Mouse (Mus musculus): ENCODE data around the gene Slc1a1. TPM values are rescaled to one million over a fixed set of nuclear protein-coding genes. Genes with fewer than 3 reads are reported as not detected.

The Slc1a1 gene
- polyA plus RNA-seq, 1 experiment from 2014 or later = 1.7 TPM

- Histone ChIP-seq H3K36me3 (ENCODE audit: control insufficient read depth, insufficient read depth, low read length) (no peaks in the 10 kb centered on the region), H3K27ac (ENCODE audit: low read depth, low read length) (no peak overlapping the region), H3K9me3 (ENCODE audit: control insufficient read depth, low read length) (no peaks in the 10 kb centered on the region), H3K4me1 (ENCODE audit: control insufficient read depth, insufficient read depth, low read length) (no peaks in the 10 kb centered on the region), H3K4me2 (ENCODE audit: low read depth) (no peak overlapping the region), H3K4me3 (ENCODE audit: low read depth, low read length) (no peak overlapping the region), H3K27me3 (ENCODE audit: control insufficient read depth, insufficient read depth, low read length) (no peaks in the 10 kb centered on the region), H3K9ac (ENCODE audit: low read length) (no peak overlapping the region)
- ATAC-seq (ENCODE audit: insufficient read depth, low FRiP score, low TSS enrichment) (no peak), DNase-seq (ENCODE audit: low spot score) (no peak)
- WGBS = 75% methylated on average over 1 of the region's 1 CpGs
Measured at GRCm38 (mm10) chr19:28865501-28865900, 30.7 kb downstream of the Slc1a1 start.

GRCm38 (mm10) chr19:28869251-28869855 is 34.5 kb downstream of the Slc1a1 start:
- Histone ChIP-seq H3K27me3 (ENCODE audit: control insufficient read depth, insufficient read depth, low read length) (no peaks in the 10 kb centered on the region), H3K9me3 (ENCODE audit: control insufficient read depth, low read length) (no peaks in the 10 kb centered on the region), H3K4me2 (ENCODE audit: low read depth) (no peak overlapping the region), H3K27ac (ENCODE audit: low read depth, low read length) (no peak overlapping the region), H3K36me3 (ENCODE audit: control insufficient read depth, insufficient read depth, low read length) (no peaks in the 10 kb centered on the region), H3K4me3 (ENCODE audit: low read depth, low read length) (no peak overlapping the region), H3K9ac (ENCODE audit: low read length) (no peak overlapping the region), H3K4me1 (ENCODE audit: control insufficient read depth, insufficient read depth, low read length) (no peaks in the 10 kb centered on the region)
- ATAC-seq (ENCODE audit: insufficient read depth, low FRiP score, low TSS enrichment) = no peak
- no peak for DNase-seq (ENCODE audit: low spot score)
- WGBS = 90% methylated on average over 6 of the region's 6 CpGs

GRCm38 (mm10) chr19:28870351-28870750 is 35.5 kb downstream of the Slc1a1 start:
- 88% methylated on average over 2 of the region's 2 CpGs for WGBS
- no peak overlapping the region for H3K4me2 ChIP-seq (ENCODE audit: low read depth)
- H3K27me3 ChIP-seq (ENCODE audit: control insufficient read depth, insufficient read depth, low read length) = no peaks in the 10 kb centered on the region
- no peaks in the 10 kb centered on the region for H3K9me3 ChIP-seq (ENCODE audit: control insufficient read depth, low read length)
- ATAC-seq (ENCODE audit: insufficient read depth, low FRiP score, low TSS enrichment) (no peak), DNase-seq (ENCODE audit: low spot score) (no peak)
- H3K27ac ChIP-seq (ENCODE audit: low read depth, low read length) = no peak overlapping the region
- no peaks in the 10 kb centered on the region for H3K36me3 ChIP-seq (ENCODE audit: control insufficient read depth, insufficient read depth, low read length)
- no peak overlapping the region for H3K9ac ChIP-seq (ENCODE audit: low read length)
- H3K4me1 ChIP-seq (ENCODE audit: control insufficient read depth, insufficient read depth, low read length) = no peaks in the 10 kb centered on the region
- no peak overlapping the region for H3K4me3 ChIP-seq (ENCODE audit: low read depth, low read length)

GRCm38 (mm10) chr19:28879476-28879875 is 44.6 kb downstream of the Slc1a1 start:
- ATAC-seq (ENCODE audit: insufficient read depth, low FRiP score, low TSS enrichment) (no peak), DNase-seq (ENCODE audit: low spot score) (no peak)
- Histone ChIP-seq H3K9me3 (ENCODE audit: control insufficient read depth, low read length) (no peaks in the 10 kb centered on the region), H3K4me1 (ENCODE audit: control insufficient read depth, insufficient read depth, low read length) (no peaks in the 10 kb centered on the region), H3K4me3 (ENCODE audit: low read depth, low read length) (no peak overlapping the region), H3K9ac (ENCODE audit: low read length) (no peak overlapping the region), H3K27me3 (ENCODE audit: control insufficient read depth, insufficient read depth, low read length) (no peaks in the 10 kb centered on the region), H3K36me3 (ENCODE audit: control insufficient read depth, insufficient read depth, low read length) (no peaks in the 10 kb centered on the region), H3K4me2 (ENCODE audit: low read depth) (no peak overlapping the region), H3K27ac (ENCODE audit: low read depth, low read length) (no peak overlapping the region)
- WGBS = 94% methylated on average over 2 of the region's 2 CpGs

GRCm38 (mm10) chr19:28883126-28883525 is 48.3 kb downstream of the Slc1a1 start:
- 64% methylated on average over 1 of the region's 1 CpGs for WGBS
- H3K4me1 ChIP-seq (ENCODE audit: control insufficient read depth, insufficient read depth, low read length) = no peaks in the 10 kb centered on the region
- ATAC-seq (ENCODE audit: insufficient read depth, low FRiP score, low TSS enrichment) = no peak
- no peaks in the 10 kb centered on the region for H3K9me3 ChIP-seq (ENCODE audit: control insufficient read depth, low read length)
- H3K27ac ChIP-seq (ENCODE audit: low read depth, low read length) = no peak overlapping the region
- no peaks in the 10 kb centered on the region for H3K27me3 ChIP-seq (ENCODE audit: control insufficient read depth, insufficient read depth, low read length)
- peak; percentile 53 for DNase-seq (ENCODE audit: low spot score)
- no peak overlapping the region for H3K4me3 ChIP-seq (ENCODE audit: low read depth, low read length)
- no peak overlapping the region for H3K9ac ChIP-seq (ENCODE audit: low read length)
- H3K36me3 ChIP-seq (ENCODE audit: control insufficient read depth, insufficient read depth, low read length) = no peaks in the 10 kb centered on the region
- no peak overlapping the region for H3K4me2 ChIP-seq (ENCODE audit: low read depth)

- Histone ChIP-seq H3K4me1 (ENCODE audit: control insufficient read depth, insufficient read depth, low read length) (peaks cover 6% of the 10 kb centered on the region; the same call in 1 of the 2 replicates), H3K9ac (ENCODE audit: low read length) (no peak overlapping the region), H3K27me3 (ENCODE audit: control insufficient read depth, insufficient read depth, low read length) (no peaks in the 10 kb centered on the region), H3K27ac (ENCODE audit: low read depth, low read length) (no peak overlapping the region), H3K4me2 (ENCODE audit: low read depth) (no peak overlapping the region), H3K9me3 (ENCODE audit: control insufficient read depth, low read length) (no peaks in the 10 kb centered on the region), H3K4me3 (ENCODE audit: low read depth, low read length) (no peak overlapping the region), H3K36me3 (ENCODE audit: control insufficient read depth, insufficient read depth, low read length) (no peaks in the 10 kb centered on the region)
- 64% methylated on average over 1 of the region's 1 CpGs for WGBS
- DNase-seq (ENCODE audit: low spot score) (no peak), ATAC-seq (ENCODE audit: insufficient read depth, low FRiP score, low TSS enrichment) (no peak)
Measured at GRCm38 (mm10) chr19:28888496-28888895, 53.6 kb downstream of the Slc1a1 start.

- Histone ChIP-seq H3K4me2 (ENCODE audit: low read depth) (no peak overlapping the region), H3K4me3 (ENCODE audit: low read depth, low read length) (no peak overlapping the region), H3K9ac (ENCODE audit: low read length) (no peak overlapping the region), H3K9me3 (ENCODE audit: control insufficient read depth, low read length) (no peaks in the 10 kb centered on the region), H3K4me1 (ENCODE audit: control insufficient read depth, insufficient read depth, low read length) (peaks cover 6% of the 10 kb centered on the region; the same call in 1 of the 2 replicates), H3K36me3 (ENCODE audit: control insufficient read depth, insufficient read depth, low read length) (no peaks in the 10 kb centered on the region), H3K27ac (ENCODE audit: low read depth, low read length) (no peak overlapping the region), H3K27me3 (ENCODE audit: control insufficient read depth, insufficient read depth, low read length) (no peaks in the 10 kb centered on the region)
- DNase-seq (ENCODE audit: low spot score) (no peak), ATAC-seq (ENCODE audit: insufficient read depth, low FRiP score, low TSS enrichment) (no peak)
- WGBS = 73% methylated on average over 3 of the region's 3 CpGs
Measured at GRCm38 (mm10) chr19:28889251-28889650, 54.4 kb downstream of the Slc1a1 start.

- ATAC-seq (ENCODE audit: insufficient read depth, low FRiP score, low TSS enrichment) (no peak), DNase-seq (ENCODE audit: low spot score) (no peak)
- no peaks in the 10 kb centered on the region for H3K36me3 ChIP-seq (ENCODE audit: control insufficient read depth, insufficient read depth, low read length)
- H3K4me2 ChIP-seq (ENCODE audit: low read depth) = no peak overlapping the region
- 61% methylated on average over 5 of the region's 5 CpGs for WGBS
- peaks cover 6% of the 10 kb centered on the region; the same call in 1 of the 2 replicates for H3K4me1 ChIP-seq (ENCODE audit: control insufficient read depth, insufficient read depth, low read length)
- H3K27me3 ChIP-seq (ENCODE audit: control insufficient read depth, insufficient read depth, low read length) = no peaks in the 10 kb centered on the region
- no peaks in the 10 kb centered on the region for H3K9me3 ChIP-seq (ENCODE audit: control insufficient read depth, low read length)
- no peak overlapping the region for H3K4me3 ChIP-seq (ENCODE audit: low read depth, low read length)
- H3K9ac ChIP-seq (ENCODE audit: low read length) = no peak overlapping the region
- H3K27ac ChIP-seq (ENCODE audit: low read depth, low read length) = no peak overlapping the region
Measured at GRCm38 (mm10) chr19:28891238-28891637, 56.4 kb downstream of the Slc1a1 start.

- ATAC-seq (ENCODE audit: insufficient read depth, low FRiP score, low TSS enrichment) (peak; percentile 71), DNase-seq (ENCODE audit: low spot score) (peak; percentile 13)
- H3K27me3 ChIP-seq (ENCODE audit: control insufficient read depth, insufficient read depth, low read length) = no peaks in the 10 kb centered on the region
- H3K4me3 ChIP-seq (ENCODE audit: low read depth, low read length) = no peak overlapping the region
- H3K9me3 ChIP-seq (ENCODE audit: control insufficient read depth, low read length) = no peaks in the 10 kb centered on the region
- H3K4me1 ChIP-seq (ENCODE audit: control insufficient read depth, insufficient read depth, low read length) = peaks cover 6% of the 10 kb centered on the region; the same call in 1 of the 2 replicates
- 56% methylated on average over 1 of the region's 1 CpGs for WGBS
- H3K9ac ChIP-seq (ENCODE audit: low read length) = no peak overlapping the region
- H3K36me3 ChIP-seq (ENCODE audit: control insufficient read depth, insufficient read depth, low read length) = no peaks in the 10 kb centered on the region
- H3K4me2 ChIP-seq (ENCODE audit: low read depth) = no peak overlapping the region
- H3K27ac ChIP-seq (ENCODE audit: low read depth, low read length) = no peak overlapping the region
Measured at GRCm38 (mm10) chr19:28891864-28892263, 57.0 kb downstream of the Slc1a1 start.
